Mouse (Mus musculus): ENCODE results near the gene Epha2. TPM values are rescaled to one million over a fixed set of nuclear protein-coding genes. Genes with fewer than 3 reads are reported as not detected.

Gene Epha2
- polyA plus RNA-seq, 1 experiment from 2014 or later, result 1.6 TPM

GRCm38 (mm10) chr4:141310191-141310606 lies 9.2 kb downstream of the Epha2 start:
- H3K4me1 ChIP-seq, result peaks cover 50% of the 10 kb centered on the region
- 0 out of 2 replicates have a peak overlapping the region, but pooled peaks have one; percentile 5 for H3K4me2 ChIP-seq
- no peak overlapping the region for H3K4me3 ChIP-seq
- ATAC-seq (replicated peaks), result no peak
- no peak overlapping the region for H3K27ac ChIP-seq
- no peak overlapping the region for H3K9ac ChIP-seq
- WGBS, result 4% methylated on average over 8 of the region's 8 CpGs
- H3K27me3 ChIP-seq (replicated peaks), result no peaks in the 10 kb centered on the region
- H3K36me3 ChIP-seq (replicated peaks), result no peaks in the 10 kb centered on the region
- H3K9me3 ChIP-seq, result no peaks in the 10 kb centered on the region

- Histone ChIP-seq H3K4me3 (no peak overlapping the region), H3K4me1 (peaks cover 50% of the 10 kb centered on the region), H3K27ac (no peak overlapping the region), H3K9me3 (no peaks in the 10 kb centered on the region), H3K9ac (no peak overlapping the region), H3K4me2 (no peak overlapping the region), H3K36me3 (replicated peaks) (no peaks in the 10 kb centered on the region), H3K27me3 (replicated peaks) (no peaks in the 10 kb centered on the region)
- ATAC-seq (replicated peaks), result no peak
- WGBS, result 82% methylated on average over 7 of the region's 7 CpGs
These were observed 10.0 kb downstream of the Epha2 start for GRCm38 (mm10) chr4:141311078-141311477.

GRCm38 (mm10) chr4:141311506-141311905 lies 10.5 kb downstream of the Epha2 start:
- Histone ChIP-seq H3K9ac (no peak overlapping the region), H3K4me3 (no peak overlapping the region), H3K27ac (0 out of 2 replicates have a peak overlapping the region, but pooled peaks have one; percentile 40), H3K27me3 (replicated peaks) (no peaks in the 10 kb centered on the region), H3K4me1 (peaks cover 47% of the 10 kb centered on the region), H3K9me3 (no peaks in the 10 kb centered on the region), H3K4me2 (no peak overlapping the region), H3K36me3 (replicated peaks) (no peaks in the 10 kb centered on the region)
- 0 out of 2 replicates have a peak, but pooled peaks have one; percentile 15 for ATAC-seq (replicated peaks)
- WGBS, result 58% methylated on average over 6 of the region's 6 CpGs

- H3K4me1 ChIP-seq, result peaks cover 46% of the 10 kb centered on the region
- 0 out of 2 replicates have a peak overlapping the region, but pooled peaks have one; percentile 40 for H3K27ac ChIP-seq
- no peak overlapping the region for H3K9ac ChIP-seq
- no peaks in the 10 kb centered on the region for H3K9me3 ChIP-seq
- H3K36me3 ChIP-seq (replicated peaks), result no peaks in the 10 kb centered on the region
- WGBS, result 53% methylated on average over 2 of the region's 2 CpGs
- H3K4me2 ChIP-seq, result no peak overlapping the region
- H3K4me3 ChIP-seq, result no peak overlapping the region
- 0 out of 2 replicates have a peak, but pooled peaks have one; percentile 55 for ATAC-seq (replicated peaks)
- H3K27me3 ChIP-seq (replicated peaks), result no peaks in the 10 kb centered on the region
These were observed 10.9 kb downstream of the Epha2 start for GRCm38 (mm10) chr4:141311908-141312307.

- Histone ChIP-seq H3K27me3 (replicated peaks) (no peaks in the 10 kb centered on the region), H3K4me3 (no peak overlapping the region), H3K4me1 (peaks cover 46% of the 10 kb centered on the region), H3K4me2 (no peak overlapping the region), H3K9ac (no peak overlapping the region), H3K27ac (no peak overlapping the region), H3K9me3 (no peaks in the 10 kb centered on the region), H3K36me3 (replicated peaks) (no peaks in the 10 kb centered on the region)
- WGBS, result 77% methylated on average over 17 of the region's 17 CpGs
- ATAC-seq (replicated peaks), result no peak
These were observed 11.6 kb downstream of the Epha2 start for GRCm38 (mm10) chr4:141312513-141313131.

- H3K36me3 ChIP-seq (replicated peaks), result no peaks in the 10 kb centered on the region
- no peaks in the 10 kb centered on the region for H3K27me3 ChIP-seq (replicated peaks)
- no peak overlapping the region for H3K9ac ChIP-seq
- ATAC-seq (replicated peaks), result no peak
- H3K4me2 ChIP-seq, result no peak overlapping the region
- H3K4me1 ChIP-seq, result peaks cover 46% of the 10 kb centered on the region
- WGBS, result 44% methylated on average over 8 of the region's 8 CpGs
- H3K27ac ChIP-seq, result no peak overlapping the region
- H3K9me3 ChIP-seq, result no peaks in the 10 kb centered on the region
- no peak overlapping the region for H3K4me3 ChIP-seq
These were observed 12.4 kb downstream of the Epha2 start for GRCm38 (mm10) chr4:141313481-141313880.

- 54% methylated on average over 11 of the region's 11 CpGs for WGBS
- Histone ChIP-seq H3K4me2 (no peak overlapping the region), H3K4me3 (no peak overlapping the region), H3K27me3 (replicated peaks) (no peaks in the 10 kb centered on the region), H3K9ac (no peak overlapping the region), H3K9me3 (no peaks in the 10 kb centered on the region), H3K27ac (no peak overlapping the region), H3K4me1 (peaks cover 46% of the 10 kb centered on the region), H3K36me3 (replicated peaks) (no peaks in the 10 kb centered on the region)
- ATAC-seq (replicated peaks), result no peak
These were observed 12.9 kb downstream of the Epha2 start for GRCm38 (mm10) chr4:141313924-141314323.

- WGBS, result 87% methylated on average over 6 of the region's 6 CpGs
- Histone ChIP-seq H3K27me3 (replicated peaks) (no peaks in the 10 kb centered on the region), H3K4me3 (no peak overlapping the region)
These were observed 13.7 kb downstream of the Epha2 start for GRCm38 (mm10) chr4:141314745-141315144.

GRCm38 (mm10) chr4:141316023-141316422 lies 15.0 kb downstream of the Epha2 start:
- 81% methylated on average over 7 of the region's 7 CpGs for WGBS
- H3K27ac ChIP-seq, result no peak overlapping the region

More at GRCm38 (mm10) chr4:141314745-141315144, 13.7 kb downstream of the Epha2 start:
- no peaks in the 10 kb centered on the region for H3K36me3 ChIP-seq (replicated peaks)
- peaks cover 43% of the 10 kb centered on the region for H3K4me1 ChIP-seq
- ATAC-seq (replicated peaks), result no peak
- no peak overlapping the region for H3K27ac ChIP-seq
- H3K4me2 ChIP-seq, result no peak overlapping the region
- H3K9ac ChIP-seq, result no peak overlapping the region
- H3K9me3 ChIP-seq, result no peaks in the 10 kb centered on the region

GRCm38 (mm10) chr4:141316498-141317180 lies 15.6 kb downstream of the Epha2 start:
- 85% methylated on average over 18 of the region's 18 CpGs for WGBS
- no peak overlapping the region for H3K4me3 ChIP-seq
- H3K27ac ChIP-seq, result no peak overlapping the region
- no peaks in the 10 kb centered on the region for H3K9me3 ChIP-seq
- H3K4me1 ChIP-seq, result peaks cover 24% of the 10 kb centered on the region
- H3K27me3 ChIP-seq (replicated peaks), result no peaks in the 10 kb centered on the region
- H3K36me3 ChIP-seq (replicated peaks), result no peaks in the 10 kb centered on the region
- H3K4me2 ChIP-seq, result no peak overlapping the region
- no peak overlapping the region for H3K9ac ChIP-seq
- ATAC-seq (replicated peaks), result no peak

More at GRCm38 (mm10) chr4:141316023-141316422, 15.0 kb downstream of the Epha2 start:
- no peaks in the 10 kb centered on the region for H3K36me3 ChIP-seq (replicated peaks)
- H3K9me3 ChIP-seq, result no peaks in the 10 kb centered on the region
- H3K4me3 ChIP-seq, result no peak overlapping the region
- H3K4me1 ChIP-seq, result peaks cover 31% of the 10 kb centered on the region
- ATAC-seq (replicated peaks), result no peak
- no peak overlapping the region for H3K4me2 ChIP-seq
- H3K9ac ChIP-seq, result no peak overlapping the region
- no peaks in the 10 kb centered on the region for H3K27me3 ChIP-seq (replicated peaks)

- WGBS, result 88% methylated on average over 7 of the region's 7 CpGs
These were observed 16.9 kb downstream of the Epha2 start for GRCm38 (mm10) chr4:141317914-141318313.

GRCm38 (mm10) chr4:141322526-141322925 lies 21.5 kb downstream of the Epha2 start:
- no peaks in the 10 kb centered on the region for H3K27me3 ChIP-seq (replicated peaks)
- no peaks in the 10 kb centered on the region for H3K9me3 ChIP-seq
- H3K4me1 ChIP-seq, result no peaks in the 10 kb centered on the region
- no peak overlapping the region for H3K9ac ChIP-seq
- ATAC-seq (replicated peaks), result no peak
- H3K4me2 ChIP-seq, result no peak overlapping the region
- H3K4me3 ChIP-seq, result no peak overlapping the region
- WGBS, result 87% methylated on average over 11 of the region's 11 CpGs
- H3K36me3 ChIP-seq (replicated peaks), result no peaks in the 10 kb centered on the region
- no peak overlapping the region for H3K27ac ChIP-seq

More at GRCm38 (mm10) chr4:141317914-141318313, 16.9 kb downstream of the Epha2 start:
- peaks cover 13% of the 10 kb centered on the region for H3K4me1 ChIP-seq
- ATAC-seq (replicated peaks), result no peak
- H3K9me3 ChIP-seq, result no peaks in the 10 kb centered on the region
- H3K4me2 ChIP-seq, result no peak overlapping the region
- no peak overlapping the region for H3K4me3 ChIP-seq
- H3K36me3 ChIP-seq (replicated peaks), result no peaks in the 10 kb centered on the region
- no peaks in the 10 kb centered on the region for H3K27me3 ChIP-seq (replicated peaks)
- H3K27ac ChIP-seq, result no peak overlapping the region
- H3K9ac ChIP-seq, result no peak overlapping the region

All from midbrain, embryonic 15.5 days (tissue).